Comparison of ENCODE assay signal across 32 mouse cellular contexts in genomic region chr14:120382179-120382578, GRCm38 (mm10).
DNase-seq lines count a peak whose midpoint lies in the region; ATAC-seq and TF ChIP-seq lines count a peak whose summit lies in the region.
"Had no signal": no experiment of that assay in that cellular context is flagged by ENCODE, and none has a peak within 500 bp of the region (broad histone marks: within the 10 kb centered on the region; RNA-seq: fewer than 3 reads in every experiment).

No protein-coding gene starts in this region.

- H3K27ac ChIP-seq in heart, embryonic 13.5 days (replicated peaks): peak overlapping the region; percentile 56; the same call in 1 of the 2 replicates
- H3K27ac ChIP-seq in kidney, embryonic 16.5 days (ENCODE audit: low read length): 0 out of 2 replicates have a peak overlapping the region, but pooled peaks have one; percentile 14
- 0 out of 2 replicates have a peak overlapping the region, but pooled peaks have one; percentile 67 for H3K27ac ChIP-seq in limb, embryonic 14.5 days (replicated peaks; ENCODE audit: low read depth, low read length)
- no peak overlapping the region for H3K27ac ChIP-seq in left cerebral cortex, adult 2 months
- no peak overlapping the region for H3K27ac ChIP-seq in forebrain, embryonic 11.5 days (ENCODE audit: low read depth, low read length)
- H3K27ac ChIP-seq: forebrain, embryonic 12.5 days; hindbrain, embryonic 13.5 days; liver, embryonic 14.5 days; midbrain, embryonic 12.5 days; neural tube, embryonic 12.5 days had no signal

- intact Hi-C loops in heart, postnatal 36 days (cut with DNase I): no loop called here
- intact Hi-C loops in left cerebral cortex, adult 2 months (cut with DNase I): no loop called here

- no peak overlapping the region for H3K9ac ChIP-seq in heart, embryonic 13.5 days
- no peak overlapping the region for H3K9ac ChIP-seq in kidney, embryonic 16.5 days (replicated peaks; ENCODE audit: low read length)
- H3K9ac ChIP-seq in limb, embryonic 14.5 days (ENCODE audit: low read depth, low read length, severe bottlenecking): no peak overlapping the region
- H3K9ac ChIP-seq in forebrain, embryonic 11.5 days (ENCODE audit: low read length): no peak overlapping the region
- H3K9ac ChIP-seq: embryonic facial prominence, embryonic 12.5 days; forebrain, embryonic 12.5 days; forebrain, postnatal 0 days; hindbrain, embryonic 13.5 days; liver, embryonic 14.5 days; midbrain, embryonic 12.5 days; neural tube, embryonic 12.5 days had no signal

- no peak overlapping the region for H3K4me3 ChIP-seq in heart, embryonic 13.5 days
- no peak overlapping the region for H3K4me3 ChIP-seq in kidney, embryonic 16.5 days (ENCODE audit: low read length)
- H3K4me3 ChIP-seq in limb, embryonic 14.5 days (replicated peaks; ENCODE audit: low read length): no peak overlapping the region
- no peak overlapping the region for H3K4me3 ChIP-seq in left cerebral cortex, adult 2 months
- H3K4me3 ChIP-seq in forebrain, embryonic 11.5 days (ENCODE audit: low read depth, low read length): no peak overlapping the region
- H3K4me3 ChIP-seq: embryonic facial prominence, embryonic 12.5 days; erythroblast, embryonic 14.5 days; forebrain, embryonic 12.5 days; hindbrain, embryonic 13.5 days; midbrain, embryonic 12.5 days; myocyte; neural tube, embryonic 12.5 days had no signal

- no peaks in the 10 kb centered on the region for H3K9me3 ChIP-seq in heart, embryonic 13.5 days
- H3K9me3 ChIP-seq in kidney, embryonic 16.5 days (ENCODE audit: low read length): no peaks in the 10 kb centered on the region
- no peaks in the 10 kb centered on the region for H3K9me3 ChIP-seq in limb, embryonic 14.5 days (ENCODE audit: control insufficient read depth, low read length)
- H3K9me3 ChIP-seq in forebrain, embryonic 11.5 days (ENCODE audit: control insufficient read depth, low read length): no peaks in the 10 kb centered on the region
- H3K9me3 ChIP-seq: embryonic facial prominence, embryonic 12.5 days; forebrain, embryonic 12.5 days; hindbrain, embryonic 13.5 days; midbrain, embryonic 12.5 days; neural tube, embryonic 12.5 days had no signal

- peaks cover 57% of the 10 kb centered on the region for H3K4me1 ChIP-seq in heart, embryonic 13.5 days
- H3K4me1 ChIP-seq in kidney, embryonic 16.5 days (ENCODE audit: insufficient read depth, low read length): peaks cover 33% of the 10 kb centered on the region
- H3K4me1 ChIP-seq in limb, embryonic 14.5 days (ENCODE audit: control insufficient read depth, insufficient read depth, low read length): peaks cover 35% of the 10 kb centered on the region
- H3K4me1 ChIP-seq in forebrain, embryonic 11.5 days (replicated peaks; ENCODE audit: control insufficient read depth, insufficient read depth, low read length): no peaks in the 10 kb centered on the region
- H3K4me1 ChIP-seq: neural tube, embryonic 12.5 days had no signal

- H3K4me2 ChIP-seq in heart, embryonic 13.5 days: no peak overlapping the region
- no peak overlapping the region for H3K4me2 ChIP-seq in kidney, embryonic 16.5 days (replicated peaks; ENCODE audit: low read depth, low read length)
- H3K4me2 ChIP-seq in limb, embryonic 14.5 days (replicated peaks; ENCODE audit: low read depth, low read length, severe bottlenecking): no peak overlapping the region
- H3K4me2 ChIP-seq in forebrain, embryonic 11.5 days (ENCODE audit: low read depth, low read length, severe bottlenecking): no peak overlapping the region
- H3K4me2 ChIP-seq: embryonic facial prominence, embryonic 12.5 days; forebrain, embryonic 12.5 days; hindbrain, embryonic 13.5 days; midbrain, embryonic 12.5 days; neural tube, embryonic 12.5 days had no signal

- TF ChIP-seq POLR2A in limb, embryonic 14.5 days (IDR thresholded peaks at IDR 0.05; ENCODE audit: borderline replicate concordance, extremely low read depth, insufficient read depth, insufficient read length): no peak

- no peaks in the 10 kb centered on the region for H3K27me3 ChIP-seq in heart, embryonic 13.5 days (replicated peaks)
- no peaks in the 10 kb centered on the region for H3K27me3 ChIP-seq in kidney, embryonic 16.5 days (ENCODE audit: insufficient read depth, low read length)
- H3K27me3 ChIP-seq in limb, embryonic 14.5 days (ENCODE audit: control insufficient read depth, insufficient read depth, low read length): no peaks in the 10 kb centered on the region
- H3K27me3 ChIP-seq in forebrain, embryonic 11.5 days (ENCODE audit: control insufficient read depth, insufficient read depth, low read length): no peaks in the 10 kb centered on the region
- H3K27me3 ChIP-seq: CH12.LX; embryonic facial prominence, embryonic 12.5 days; forebrain, embryonic 12.5 days; midbrain, embryonic 12.5 days; neural tube, embryonic 12.5 days; Patski had no signal

- TF ChIP-seq CTCF in left cerebral cortex, adult 2 months (IDR thresholded peaks at IDR 0.05): no peak

- peaks cover 31% of the 10 kb centered on the region for H3K36me3 ChIP-seq in heart, embryonic 13.5 days
- H3K36me3 ChIP-seq in kidney, embryonic 16.5 days (ENCODE audit: insufficient read depth, low read length): peaks cover 12% of the 10 kb centered on the region; the same call in 1 of the 2 replicates
- peaks cover 33% of the 10 kb centered on the region for H3K36me3 ChIP-seq in limb, embryonic 14.5 days (ENCODE audit: control insufficient read depth, insufficient read depth, low read length)
- no peaks in the 10 kb centered on the region for H3K36me3 ChIP-seq in forebrain, embryonic 11.5 days (ENCODE audit: control insufficient read depth, insufficient read depth, low read length)
- H3K36me3 ChIP-seq: hindbrain, embryonic 13.5 days; midbrain, embryonic 12.5 days; neural tube, embryonic 12.5 days had no signal

- no peak for DNase-seq in heart, postnatal 36 days
- no peak for DNase-seq in kidney, postnatal 25 days
- DNase-seq in limb, embryonic 14.5 days (ENCODE audit: low spot score): no peak
- DNase-seq in left cerebral cortex, adult 2 months (ENCODE audit: extremely low spot score in 1 of 2, low spot score in 2 of 2): no peak
- no peak for DNase-seq in forebrain, embryonic 11.5 days (ENCODE audit: low spot score)
- DNase-seq: adrenal gland, postnatal 10 days; cerebellum, adult 8-10 months; cerebellum, postnatal 25 days; forebrain, postnatal 0 days; gastrocnemius, postnatal 10 days; heart, postnatal 4 days; kidney, adult 8-10 months; kidney, postnatal 10 days; layer of hippocampus, adult 9-11 months; liver; lung, adult 2 months; right cerebral cortex, adult 18-20 months; right cerebral cortex, postnatal 4 days had no signal

- WGBS in heart, embryonic 13.5 days: 44% methylated on average over 5 of the region's 5 CpGs
- WGBS in kidney, embryonic 16.5 days: 83% methylated on average over 5 of the region's 5 CpGs
- WGBS in limb, embryonic 14.5 days: 82% methylated on average over 5 of the region's 5 CpGs
- 87% methylated on average over 5 of the region's 5 CpGs for WGBS in forebrain, embryonic 11.5 days

- no peak for ATAC-seq in heart, embryonic 13.5 days (ENCODE audit: extremely low read depth, insufficient number of reproducible peaks, low FRiP score, low TSS enrichment)
- no peak for ATAC-seq in kidney, embryonic 16.5 days (ENCODE audit: low FRiP score, low TSS enrichment)
- ATAC-seq in common myeloid progenitor, adult 5-6 weeks (replicated peaks; ENCODE audit: low read depth, poor library complexity, severe bottlenecking): peak; percentile 62
- no peak for ATAC-seq in limb, embryonic 14.5 days (ENCODE audit: low FRiP score, low read depth)
- ATAC-seq in forebrain, embryonic 11.5 days (replicated peaks; ENCODE audit: low FRiP score): no peak
- ATAC-seq: forebrain, postnatal 0 days; intestine, embryonic 16.5 days; Patski had no signal

Comparison
In these comparisons a context has a peak if more than half of its experiments do, and no peak if none do; other contexts are left out.
1. H3K27ac ChIP-seq: peak in heart, embryonic 13.5 days (single experiment), kidney, embryonic 16.5 days (single experiment) and limb, embryonic 14.5 days (single experiment); none in left cerebral cortex, adult 2 months (single experiment) and forebrain, embryonic 11.5 days (single experiment).